Mouse (Mus musculus) ovary, adult 18-20 months (tissue): Measurements from ENCODE around the gene Cacna1d.

ENCODE experiments used
- DNase-seq: peaks from one replicate; pipeline ENCODE4 v3.0.0; 2022; ENCODE audit warnings: low spot score, mixed read lengths

The Cacna1d gene

DNA sequence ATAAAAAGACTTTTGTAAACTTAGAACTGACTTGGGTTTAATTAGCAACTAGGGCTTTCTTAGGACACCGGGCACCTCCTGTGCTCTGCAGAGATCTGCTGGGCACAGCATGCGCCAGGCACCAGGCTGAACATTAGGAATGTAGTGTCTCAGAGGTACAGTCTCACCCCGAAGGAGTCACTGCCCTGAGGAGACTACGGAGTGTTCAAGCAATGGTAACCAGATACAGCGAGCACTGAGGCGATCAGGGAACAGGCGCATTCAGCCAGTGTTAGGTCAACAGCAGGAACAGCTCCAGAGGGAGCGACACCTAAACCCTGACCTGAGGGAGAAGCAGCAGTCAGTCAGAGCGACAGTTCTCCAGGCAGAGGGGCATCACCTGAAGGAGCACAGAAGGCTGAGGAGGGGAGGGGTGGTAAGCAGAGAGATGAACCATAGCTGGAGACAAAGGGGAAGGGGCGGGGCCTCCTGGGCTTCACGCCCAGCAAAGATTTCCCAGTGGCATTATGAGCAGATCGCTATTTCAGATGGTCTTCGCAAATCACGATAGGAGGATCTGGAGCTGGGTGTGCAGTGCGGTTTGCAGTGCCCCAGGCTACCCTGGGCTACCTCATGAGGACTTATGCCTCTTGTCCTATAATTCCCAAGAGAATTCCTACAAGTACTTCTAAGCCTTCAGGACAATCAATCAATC is 413.0 kb downstream of the Cacna1d start:
- no peak for DNase-seq

DNA sequence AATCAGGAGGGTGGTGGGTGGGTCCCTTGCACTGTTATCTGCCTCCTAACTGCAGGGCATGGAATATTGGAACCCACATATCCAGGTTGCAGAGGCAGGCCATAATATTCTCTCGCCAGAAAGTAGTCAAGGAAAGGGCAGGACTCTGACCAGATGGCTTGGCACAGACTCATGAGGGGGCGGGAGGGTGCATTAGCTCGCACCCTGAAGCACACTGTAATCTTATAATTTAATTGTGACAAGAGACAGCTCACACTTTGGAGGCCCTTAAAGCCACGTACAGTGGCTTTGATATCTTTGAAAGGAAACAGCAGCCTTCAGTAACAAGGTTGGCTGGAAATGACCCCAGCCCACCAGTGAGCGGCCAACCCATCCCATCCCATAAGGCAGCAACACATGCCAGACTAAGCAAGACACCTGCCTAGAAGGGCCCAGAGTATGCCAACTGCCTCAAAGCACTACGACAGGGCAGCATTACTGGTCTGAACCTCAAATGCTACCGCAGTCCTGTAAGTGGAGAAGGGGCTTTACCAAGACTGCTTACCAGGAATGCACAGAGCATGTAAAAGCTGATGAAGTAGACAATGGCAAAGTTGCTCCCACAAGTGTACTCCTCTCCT is 415.9 kb downstream of the Cacna1d start:
- no peak for DNase-seq

DNA sequence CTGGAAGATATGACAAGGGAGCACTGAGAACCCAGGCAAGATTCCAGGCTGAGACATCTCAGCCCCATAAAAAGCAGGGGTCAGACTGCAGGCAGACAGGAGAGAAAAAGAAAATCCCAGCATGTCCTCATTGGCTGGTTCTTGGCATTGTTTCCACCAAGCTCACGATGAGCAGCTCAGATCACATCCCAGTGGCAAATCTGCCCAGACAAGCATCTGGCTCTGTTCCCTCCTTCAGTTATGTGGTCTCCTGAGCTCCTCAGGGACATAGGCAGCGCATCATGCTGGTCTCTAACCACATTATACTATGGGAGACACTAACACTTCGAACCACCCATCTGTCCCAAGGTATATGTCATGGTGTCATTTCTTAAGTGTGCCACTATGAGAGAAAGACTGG is 422.7 kb downstream of the Cacna1d start:
- no peak for DNase-seq

DNA sequence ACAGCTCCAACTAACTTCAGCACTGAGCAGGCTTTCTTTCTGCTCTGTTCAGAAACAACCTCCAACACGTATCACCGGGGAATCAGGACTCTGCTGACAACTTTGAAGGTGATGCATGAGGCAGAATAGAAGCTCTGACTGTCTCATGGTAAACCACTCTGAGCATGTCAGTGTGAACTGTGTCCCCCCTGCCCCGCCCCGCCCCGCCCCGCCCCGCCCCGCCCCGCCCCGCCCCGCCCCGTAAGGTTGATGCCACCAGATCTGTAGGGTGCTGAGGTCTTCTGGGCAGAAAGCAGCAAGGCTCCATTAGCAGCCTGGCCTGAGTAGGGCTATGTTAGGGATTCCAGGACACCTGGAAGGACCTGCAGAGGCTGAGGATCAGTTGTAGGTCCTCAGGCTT is 424.5 kb downstream of the Cacna1d start:
- DNase-seq = no peak

DNA sequence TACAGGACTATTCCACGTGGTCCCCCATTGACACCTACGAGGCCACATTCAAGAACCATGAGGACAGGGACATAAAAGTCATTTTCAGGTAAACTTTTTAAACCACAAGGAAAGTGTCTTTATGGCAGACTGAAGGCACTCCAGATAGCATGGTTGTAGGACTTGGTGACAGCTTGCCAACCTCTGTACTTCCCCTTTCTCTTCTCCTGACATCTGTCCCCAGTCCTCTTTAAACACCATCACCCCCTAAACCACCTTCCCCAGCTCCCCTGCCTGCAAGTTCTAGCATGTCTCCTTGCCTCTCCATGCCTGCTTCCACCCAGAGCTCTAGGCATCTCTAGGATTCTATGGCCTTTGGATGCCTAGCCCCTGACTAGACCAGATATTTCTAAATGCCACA is 426.4 kb downstream of the Cacna1d start:
- DNase-seq = no peak

DNA sequence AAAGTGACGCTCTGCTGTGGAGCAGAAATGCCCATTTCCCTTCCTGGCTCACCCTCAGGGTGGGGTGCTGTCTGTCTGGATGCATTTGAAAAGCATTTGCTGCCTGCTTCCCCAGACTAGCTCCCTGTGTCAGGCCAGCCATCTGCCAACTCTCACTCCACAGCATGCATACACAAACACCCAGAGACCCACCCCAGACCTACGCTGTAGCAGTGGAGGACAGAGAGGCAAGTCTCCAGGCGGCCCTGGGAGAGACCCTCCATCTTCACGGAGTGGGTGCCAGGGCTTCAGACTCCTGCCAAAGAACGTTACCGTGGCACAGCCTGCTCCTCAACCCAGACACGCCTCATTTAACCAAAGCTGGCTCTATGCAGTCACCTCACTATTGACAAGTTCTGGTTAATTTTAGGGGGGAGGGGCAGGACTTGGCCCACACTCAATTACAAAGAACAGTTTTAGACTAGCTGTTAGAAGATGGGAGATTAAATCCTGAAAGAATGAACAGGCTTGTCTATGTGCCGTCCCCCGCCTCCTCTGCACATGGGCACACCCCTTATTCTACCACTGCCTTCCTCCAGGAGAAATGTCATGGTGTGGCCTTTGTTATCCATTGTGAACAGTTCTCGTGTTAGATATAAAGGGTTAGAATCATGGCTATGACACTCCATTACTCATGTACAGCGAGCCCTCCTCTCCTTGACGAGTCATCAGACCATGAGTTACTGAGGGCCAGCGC is 435.1 kb downstream of the Cacna1d start:
- DNase-seq = no peak

DNA sequence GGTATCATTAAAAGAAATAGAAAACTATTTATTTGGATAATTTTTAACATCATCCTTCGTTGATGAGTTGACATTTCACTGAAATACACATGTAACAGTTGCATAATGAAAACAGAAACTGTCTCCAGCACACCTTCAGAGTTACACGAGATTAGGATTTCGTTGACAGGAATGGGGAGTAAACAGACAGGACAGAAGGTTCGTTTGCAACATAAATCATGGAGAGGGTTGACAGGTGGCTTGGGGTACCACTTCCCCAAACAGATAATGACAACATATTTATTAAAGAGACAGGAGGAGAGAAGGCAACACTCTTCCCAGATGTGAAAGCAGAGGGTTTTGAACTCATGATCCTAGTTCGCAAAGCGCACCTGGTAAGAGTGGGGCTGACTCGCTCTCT is 436.3 kb downstream of the Cacna1d start:
- no peak for DNase-seq

DNA sequence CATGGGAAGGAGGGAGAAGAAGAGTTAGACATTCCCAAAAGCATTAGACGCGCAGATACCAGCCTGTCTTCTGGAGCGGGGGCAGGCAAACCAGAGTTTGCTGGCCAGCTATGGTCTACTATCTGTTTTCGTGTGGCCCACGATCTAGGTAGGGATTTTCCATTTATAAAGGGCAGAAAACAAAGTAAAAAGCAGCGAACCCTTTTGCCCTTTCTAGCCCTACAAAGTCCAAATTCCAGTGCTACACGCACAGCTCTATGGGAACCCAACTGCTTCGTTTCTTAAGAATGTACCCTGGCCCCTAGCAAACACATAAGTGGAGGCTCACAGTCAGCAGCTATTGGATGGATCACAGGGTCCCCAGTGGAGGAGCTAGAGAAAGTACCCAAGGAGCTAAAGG is 441.0 kb downstream of the Cacna1d start:
- DNase-seq = no peak

DNA sequence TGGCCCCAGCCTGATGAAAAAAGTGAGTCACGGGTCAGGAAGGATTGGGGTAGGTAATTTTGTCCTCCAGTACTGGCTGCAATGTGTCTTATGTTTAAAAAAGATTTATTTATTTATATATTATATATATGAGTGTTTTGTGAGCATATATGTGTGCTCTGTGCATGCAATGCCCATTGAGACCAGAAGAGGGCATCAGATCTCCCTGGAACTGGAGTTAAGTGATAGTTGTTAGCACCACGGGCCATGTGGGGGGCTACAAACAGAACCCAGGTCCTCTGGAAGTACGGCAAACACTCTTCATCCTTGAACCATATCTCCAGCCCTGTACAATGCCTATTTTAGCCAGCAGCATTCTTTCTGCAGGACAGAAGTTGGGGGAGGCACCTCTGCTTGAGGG is 443.2 kb downstream of the Cacna1d start:
- no peak for DNase-seq

DNA sequence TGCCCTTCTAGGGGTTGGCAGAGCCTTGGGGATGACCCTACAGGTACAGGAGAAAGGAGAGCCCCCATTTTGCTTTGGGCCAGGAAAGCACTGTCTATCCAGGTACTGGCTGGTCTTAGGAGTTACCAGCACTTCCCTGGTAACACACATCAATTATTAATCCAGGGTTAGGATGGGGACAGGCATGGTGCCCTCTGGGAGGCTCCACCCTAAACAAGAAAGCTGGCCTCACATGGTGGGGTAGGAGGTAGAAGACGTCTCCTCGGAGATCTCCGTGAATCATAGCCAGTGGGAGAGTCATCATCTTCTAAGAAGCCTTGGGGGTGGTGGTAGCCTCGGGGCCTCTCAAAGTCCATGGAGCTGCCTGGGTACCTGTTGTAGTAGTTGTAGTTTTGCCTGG is 444.3 kb downstream of the Cacna1d start:
- DNase-seq = no peak

DNA sequence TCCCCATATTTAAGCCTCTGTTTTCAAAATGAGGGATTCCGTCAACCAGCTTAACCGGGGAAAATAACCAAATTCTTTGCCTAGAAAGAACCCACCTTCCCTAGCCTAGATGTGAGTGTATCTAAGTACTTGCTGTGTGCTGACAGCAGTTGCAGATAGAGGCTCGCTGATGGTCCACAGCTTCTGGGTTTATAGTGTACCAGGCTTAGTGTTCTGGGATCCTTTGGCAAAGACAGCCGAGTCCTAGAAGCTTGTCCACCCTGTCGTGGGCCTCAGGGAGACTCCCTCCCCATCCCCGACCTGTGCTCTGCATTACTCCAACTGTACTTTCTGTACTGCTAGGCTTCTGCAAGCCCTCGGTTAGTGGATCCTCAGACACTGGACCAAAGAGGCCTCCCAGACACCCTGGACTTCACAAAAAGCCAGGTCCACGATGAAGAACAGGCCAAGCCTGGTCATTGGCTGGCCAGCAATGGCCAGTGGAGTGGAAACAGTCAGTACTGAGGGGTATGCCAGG is 445.5 kb downstream of the Cacna1d start:
- no peak for DNase-seq

DNA sequence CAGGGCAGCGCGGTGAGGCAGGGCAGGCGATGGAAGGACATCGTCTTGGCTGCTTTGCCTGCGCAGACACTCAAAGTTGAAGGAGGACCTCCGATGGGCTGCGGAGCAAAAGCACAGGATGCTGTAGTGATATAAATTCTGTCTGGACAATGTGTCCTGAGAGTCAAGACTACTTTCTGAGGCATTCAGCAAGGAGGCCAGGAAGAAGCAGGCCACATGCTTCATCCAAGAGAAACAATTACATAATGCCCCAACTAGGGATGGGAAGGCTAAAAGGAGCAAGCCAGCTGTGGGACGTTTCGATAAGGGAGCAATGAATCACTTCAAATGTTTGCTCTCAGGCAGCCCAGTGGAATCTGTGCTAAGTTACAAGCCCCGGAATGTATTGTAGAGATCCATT is 446.0 kb downstream of the Cacna1d start:
- DNase-seq = no peak

DNA sequence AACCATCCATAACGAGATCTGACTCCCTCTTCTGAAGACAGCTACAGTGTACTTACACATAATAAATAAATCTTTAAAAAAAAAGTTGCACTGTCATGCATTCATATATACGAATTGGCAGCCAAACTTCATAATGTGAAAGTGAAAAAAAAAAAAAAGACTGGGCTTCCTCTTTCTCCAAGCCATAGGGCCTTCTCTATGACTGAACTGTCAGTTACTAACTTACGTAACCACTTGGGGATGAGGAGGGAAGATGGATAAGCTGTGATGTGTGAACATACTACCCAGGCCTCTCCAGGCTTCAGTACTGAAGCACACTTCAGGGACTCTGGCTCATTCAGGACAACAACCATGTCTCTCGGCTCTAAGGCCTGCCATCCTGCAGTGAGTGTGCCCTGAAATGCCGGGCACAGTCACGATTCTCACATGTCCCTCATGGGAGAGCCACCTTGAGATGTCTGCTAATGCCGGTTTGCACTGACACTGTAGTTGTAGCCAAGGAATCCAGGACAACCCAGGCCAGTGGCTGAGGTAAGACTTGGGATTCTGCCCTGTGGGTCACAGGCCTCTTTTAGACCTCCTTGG is 447.8 kb downstream of the Cacna1d start:
- DNase-seq = no peak

DNA sequence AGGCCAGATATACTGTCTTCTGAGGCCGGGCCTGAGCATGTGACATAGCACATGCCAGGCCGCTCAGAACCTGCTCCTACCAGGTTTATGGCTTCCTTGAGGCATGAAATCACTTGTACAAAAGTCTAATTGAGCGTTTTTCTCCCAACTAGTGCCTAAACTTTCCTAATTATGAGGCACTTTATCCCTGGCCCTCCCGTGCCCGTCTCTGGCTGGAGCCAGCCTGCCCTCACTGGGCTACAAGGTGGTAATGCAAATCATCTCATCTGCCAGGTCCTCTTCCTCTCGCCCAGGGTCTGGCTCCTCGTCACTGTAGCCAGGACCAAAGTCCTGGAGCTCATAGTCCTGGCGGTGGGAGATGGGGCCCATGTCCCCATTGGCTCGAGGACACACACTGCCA is 449.4 kb downstream of the Cacna1d start:
- no peak for DNase-seq

DNA sequence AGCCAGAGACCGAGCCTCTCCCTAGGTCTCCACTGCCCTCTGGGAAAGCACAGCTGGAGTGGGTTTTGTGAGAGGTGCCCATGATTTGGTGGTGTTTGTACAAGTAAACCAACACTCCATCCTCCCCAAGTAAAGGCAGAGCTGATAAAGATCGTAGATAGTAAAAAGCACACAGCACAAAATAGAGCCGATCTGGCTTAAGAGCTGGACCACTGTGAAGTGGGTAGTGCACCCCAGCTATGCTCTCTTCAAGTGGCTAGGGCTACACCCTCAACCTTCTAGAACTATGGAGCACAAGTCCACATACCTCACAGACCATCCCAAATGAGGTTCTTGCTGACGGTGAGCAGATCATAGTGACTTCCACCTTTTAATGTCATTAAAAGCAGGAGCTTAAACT is 451.8 kb downstream of the Cacna1d start:
- DNase-seq = no peak

DNA sequence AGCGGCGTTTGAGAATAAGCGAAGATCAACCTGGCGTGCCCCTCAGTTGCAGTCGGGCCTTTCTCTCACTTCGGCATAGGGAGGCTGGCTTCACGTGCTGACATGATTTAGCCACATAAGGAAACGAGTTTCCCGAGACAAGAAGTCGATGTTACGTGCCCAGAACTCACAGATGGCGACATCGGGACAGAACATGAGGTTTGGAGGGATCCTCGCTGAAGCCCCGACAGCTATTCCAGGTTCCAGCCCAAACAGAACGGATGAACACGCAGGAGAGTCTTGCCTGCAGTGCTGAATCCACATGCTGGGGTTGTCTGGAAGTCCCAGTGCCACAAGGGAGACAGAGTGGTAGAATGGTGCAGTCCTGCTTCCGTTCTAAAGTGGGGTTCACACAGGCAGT is 452.8 kb downstream of the Cacna1d start:
- no peak for DNase-seq

DNA sequence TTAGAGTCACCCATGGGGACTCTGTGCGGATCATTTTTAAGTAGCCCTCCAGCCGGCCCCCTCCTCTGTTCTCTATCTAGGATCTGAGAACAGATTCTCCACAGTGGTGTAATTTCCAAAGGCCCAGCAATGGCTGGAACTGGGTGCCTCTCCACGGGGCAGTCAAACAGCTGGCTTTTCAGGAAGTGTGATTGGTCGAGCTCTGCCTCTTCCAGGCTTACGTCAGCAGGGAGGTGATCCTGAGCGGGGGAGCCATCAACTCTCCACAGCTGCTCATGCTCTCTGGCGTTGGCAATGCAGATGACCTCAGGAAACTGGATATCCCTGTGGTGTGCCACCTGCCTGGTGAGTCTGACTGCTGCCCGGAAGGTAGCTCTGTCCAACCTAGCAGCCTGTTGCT is 457.9 kb downstream of the Cacna1d start:
- DNase-seq = no peak

DNA sequence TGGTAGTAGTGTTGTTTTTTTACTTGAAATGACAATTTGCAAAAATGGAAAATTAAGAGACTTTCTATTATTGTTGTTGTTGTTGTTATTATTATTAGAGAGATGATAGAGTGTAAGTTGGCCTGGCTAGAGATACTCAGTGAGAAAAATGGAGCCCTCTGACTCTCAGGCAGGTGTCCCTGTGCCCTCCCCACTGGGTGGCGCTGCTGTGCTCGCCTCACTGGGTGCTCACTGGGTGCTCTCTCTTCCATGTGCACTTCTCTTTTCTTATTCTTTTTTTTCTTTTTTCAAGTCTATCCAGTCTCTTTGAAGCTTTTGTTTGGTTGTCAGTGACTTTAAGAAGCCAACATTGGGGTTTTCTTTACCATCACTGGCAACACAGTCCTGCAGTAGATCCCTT is 463.9 kb downstream of the Cacna1d start:
- no peak for DNase-seq

DNA sequence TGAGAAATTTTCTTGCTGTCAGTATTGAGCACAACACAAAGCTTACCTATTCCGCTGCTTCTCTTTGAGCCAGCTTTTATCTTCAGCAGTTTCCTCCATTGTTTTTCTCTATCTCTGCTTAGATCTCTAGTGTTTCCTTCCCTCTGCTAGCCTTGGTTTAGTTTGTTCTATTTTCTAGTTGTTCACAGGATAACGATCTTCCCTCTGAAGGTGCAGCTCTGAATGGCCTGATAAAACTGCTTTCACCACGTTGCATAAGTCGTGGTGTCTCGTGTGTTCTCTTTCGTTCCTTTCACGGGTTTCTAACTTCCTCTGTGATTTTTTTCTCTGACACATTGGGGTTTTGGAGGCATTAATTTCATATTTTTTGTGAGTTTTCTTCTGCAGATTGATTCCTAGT is 466.9 kb downstream of the Cacna1d start:
- DNase-seq = no peak

DNA sequence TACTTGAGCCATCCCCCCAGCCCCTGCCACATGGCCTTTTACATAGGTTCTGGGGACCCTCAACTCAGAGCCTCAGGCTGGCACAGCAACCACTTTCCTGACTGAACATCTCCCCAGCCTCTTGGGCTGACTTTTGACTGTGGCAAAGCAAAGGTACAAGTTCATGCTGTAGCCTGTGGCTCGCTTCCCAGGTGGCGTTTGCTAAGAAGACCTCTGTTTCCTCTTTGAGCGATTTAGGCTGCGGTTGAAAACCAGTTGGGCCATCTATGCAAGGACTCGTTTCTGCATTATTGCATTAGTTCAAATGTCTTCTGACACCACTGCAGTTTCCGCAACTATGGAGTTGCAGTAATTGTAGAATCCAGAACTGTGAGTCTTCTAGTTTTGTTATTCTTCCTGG is 468.8 kb downstream of the Cacna1d start:
- DNase-seq = no peak

DNA sequence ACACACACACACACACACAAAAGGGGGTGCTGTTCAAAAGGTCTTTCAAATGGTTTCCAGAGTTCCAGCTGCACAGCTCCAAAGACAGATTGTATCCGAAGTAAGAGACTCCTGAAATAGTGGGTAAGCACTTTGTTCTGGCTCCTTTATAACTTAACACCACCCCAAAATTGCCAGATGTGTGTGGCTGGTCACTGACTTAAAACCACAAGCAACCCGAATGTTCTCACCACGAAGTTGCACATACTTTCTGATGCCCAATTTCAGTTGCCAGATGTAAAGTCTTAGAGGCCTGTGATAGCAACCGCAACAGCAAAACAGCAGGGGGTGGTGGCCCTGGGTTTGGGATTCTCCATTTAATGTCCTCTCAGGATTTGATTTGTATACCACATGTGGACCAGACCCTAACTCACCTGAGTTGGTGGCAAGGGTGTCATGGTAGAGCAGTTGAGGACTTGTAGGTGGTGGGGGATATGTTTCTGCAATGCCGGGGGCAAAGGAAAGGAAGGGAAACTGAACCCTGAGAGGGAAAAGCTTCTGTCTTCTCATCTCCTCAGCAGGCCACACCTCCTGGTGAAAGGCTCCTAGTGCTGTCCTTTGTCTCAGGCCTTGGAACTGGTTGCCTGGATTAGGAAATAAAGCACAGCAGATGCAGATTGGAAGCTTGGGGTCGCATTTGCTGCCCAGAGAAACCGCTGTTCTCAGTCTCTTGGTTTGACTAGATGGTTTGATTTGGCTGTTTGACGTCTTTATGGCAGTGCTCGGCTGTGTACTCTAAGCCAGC is 471.3 kb downstream of the Cacna1d start:
- no peak for DNase-seq

DNA sequence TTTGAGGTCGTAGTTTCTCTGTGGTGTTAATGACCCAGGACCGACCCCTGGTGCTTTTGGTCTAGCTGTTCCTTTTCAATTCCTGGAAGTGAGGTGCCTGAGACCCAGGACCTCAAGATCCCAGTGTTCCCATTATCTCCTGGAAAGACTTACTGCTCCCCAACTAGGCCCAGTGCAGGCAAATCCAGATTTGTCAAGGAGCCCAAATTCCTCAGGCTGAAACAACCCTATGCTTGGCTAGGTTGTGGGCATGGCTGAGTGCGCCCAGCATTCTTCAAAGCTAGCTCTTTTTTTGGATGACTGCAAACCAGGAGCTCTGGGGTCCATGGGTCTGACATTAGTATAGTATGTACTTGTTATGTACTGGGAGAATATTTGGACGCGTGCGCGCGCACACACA is 471.9 kb downstream of the Cacna1d start:
- no peak for DNase-seq
